Mouse (Mus musculus): ENCODE measurements around the gene Elmsan1. TPM values are rescaled to one million over a fixed set of nuclear protein-coding genes. Genes with fewer than 3 reads are reported as not detected.

The Elmsan1 gene
- polyA plus RNA-seq, 1 experiment = 28.3 TPM

- H3K36me3 ChIP-seq (ENCODE audit: control insufficient read depth, insufficient read depth, low read length, poor library complexity, severe bottlenecking) = peaks cover 35% of the 10 kb centered on the region
- no peaks in the 10 kb centered on the region for H3K27me3 ChIP-seq (ENCODE audit: control insufficient read depth, insufficient read depth, low read length, poor library complexity, severe bottlenecking)
- TF ChIP-seq CTCF (IDR thresholded peaks at IDR 0.05; ENCODE audit: low read depth, low read length) = no peak
- TF ChIP-seq POLR2A (IDR thresholded peaks at IDR 0.05; ENCODE audit: insufficient read depth, low read length) = no peak
- no peak for TF ChIP-seq EP300 (IDR thresholded peaks at IDR 0.05; ENCODE audit: insufficient read depth, low read depth, low read length)
- no peak overlapping the region for H3K27ac ChIP-seq (ENCODE audit: insufficient read depth, low read length)
- H3K4me3 ChIP-seq (ENCODE audit: low read depth, low read length) = no peak overlapping the region
- H3K9ac ChIP-seq (ENCODE audit: low read depth, poor library complexity, severe bottlenecking) = no peak overlapping the region
- H3K9me3 ChIP-seq (replicated peaks; ENCODE audit: control insufficient read depth, insufficient read depth, low read length, poor library complexity, severe bottlenecking) = no peaks in the 10 kb centered on the region
- peaks cover 2% of the 10 kb centered on the region for H3K4me1 ChIP-seq (ENCODE audit: control insufficient read depth, insufficient read depth, low read length)
Measured at GRCm38 (mm10) chr12:84155523-84155871, 63.2 kb downstream of the Elmsan1 start.

DNA sequence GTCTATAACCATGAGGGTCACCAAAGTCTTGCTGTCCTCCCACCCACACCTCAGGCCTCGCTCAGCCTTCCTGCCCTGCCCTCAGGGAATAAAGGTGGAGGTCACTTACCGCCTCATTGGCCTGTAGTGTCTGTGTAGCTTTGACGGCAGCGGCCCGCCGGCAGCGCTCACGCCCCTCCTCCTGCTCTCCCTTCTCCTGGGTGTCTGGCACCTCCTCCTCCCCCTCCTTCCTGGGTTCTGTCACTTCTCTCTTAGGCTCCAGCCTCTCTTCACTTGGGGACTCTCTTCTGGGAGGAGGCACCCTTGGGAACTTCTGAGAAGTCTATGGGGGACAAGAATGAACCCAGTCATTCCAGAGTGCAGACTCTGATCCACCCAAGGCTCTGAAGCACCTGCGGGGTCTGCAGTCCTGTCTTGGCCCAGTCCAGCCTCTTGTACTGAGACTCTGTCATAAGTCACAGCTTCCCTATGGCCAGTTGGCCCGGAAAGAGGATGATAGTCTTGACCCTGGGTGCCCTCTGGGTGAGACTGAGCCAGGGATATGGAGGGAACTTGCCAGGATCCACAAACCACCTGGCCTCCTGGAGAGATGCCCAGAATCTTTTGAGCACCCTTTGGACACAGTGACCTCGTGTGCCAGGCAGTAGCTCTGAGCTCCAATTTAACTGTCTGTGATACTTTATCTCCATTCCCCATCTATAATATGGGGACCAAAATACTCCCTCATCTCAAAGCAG, 63.7 kb downstream of the Elmsan1 start:
- no peak for TF ChIP-seq EP300 (IDR thresholded peaks at IDR 0.05; ENCODE audit: insufficient read depth, low read depth, low read length)
- TF ChIP-seq CTCF (IDR thresholded peaks at IDR 0.05; ENCODE audit: low read depth, low read length) = no peak
- TF ChIP-seq POLR2A (IDR thresholded peaks at IDR 0.05; ENCODE audit: insufficient read depth, low read length) = no peak
- H3K36me3 ChIP-seq (ENCODE audit: control insufficient read depth, insufficient read depth, low read length, poor library complexity, severe bottlenecking) = peaks cover 35% of the 10 kb centered on the region
- H3K4me3 ChIP-seq (ENCODE audit: low read depth, low read length) = no peak overlapping the region

GRCm38 (mm10) chr12:84153414-84153813, 65.3 kb downstream of the Elmsan1 start:
- H3K9ac ChIP-seq (ENCODE audit: low read depth, poor library complexity, severe bottlenecking) = no peak overlapping the region
- H3K4me1 ChIP-seq (ENCODE audit: control insufficient read depth, insufficient read depth, low read length) = peaks cover 2% of the 10 kb centered on the region
- H3K27me3 ChIP-seq (ENCODE audit: control insufficient read depth, insufficient read depth, low read length, poor library complexity, severe bottlenecking) = no peaks in the 10 kb centered on the region
- no peak overlapping the region for H3K4me3 ChIP-seq (ENCODE audit: low read depth, low read length)
- no peaks in the 10 kb centered on the region for H3K9me3 ChIP-seq (replicated peaks; ENCODE audit: control insufficient read depth, insufficient read depth, low read length, poor library complexity, severe bottlenecking)
- TF ChIP-seq CTCF (IDR thresholded peaks at IDR 0.05; ENCODE audit: low read depth, low read length) = no peak
- TF ChIP-seq POLR2A (IDR thresholded peaks at IDR 0.05; ENCODE audit: insufficient read depth, low read length) = no peak
- TF ChIP-seq EP300 (IDR thresholded peaks at IDR 0.05; ENCODE audit: insufficient read depth, low read depth, low read length) = no peak
- H3K36me3 ChIP-seq (ENCODE audit: control insufficient read depth, insufficient read depth, low read length, poor library complexity, severe bottlenecking) = peaks cover 25% of the 10 kb centered on the region
- H3K27ac ChIP-seq (ENCODE audit: insufficient read depth, low read length) = no peak overlapping the region

More for the DNA sequence above, 63.7 kb downstream of the Elmsan1 start:
- no peaks in the 10 kb centered on the region for H3K9me3 ChIP-seq (replicated peaks; ENCODE audit: control insufficient read depth, insufficient read depth, low read length, poor library complexity, severe bottlenecking)
- H3K27me3 ChIP-seq (ENCODE audit: control insufficient read depth, insufficient read depth, low read length, poor library complexity, severe bottlenecking) = no peaks in the 10 kb centered on the region
- H3K9ac ChIP-seq (ENCODE audit: low read depth, poor library complexity, severe bottlenecking) = no peak overlapping the region
- H3K27ac ChIP-seq (ENCODE audit: insufficient read depth, low read length) = no peak overlapping the region
- H3K4me1 ChIP-seq (ENCODE audit: control insufficient read depth, insufficient read depth, low read length) = peaks cover 2% of the 10 kb centered on the region

- Histone ChIP-seq H3K9me3 (replicated peaks; ENCODE audit: control insufficient read depth, insufficient read depth, low read length, poor library complexity, severe bottlenecking) (no peaks in the 10 kb centered on the region), H3K27ac (ENCODE audit: insufficient read depth, low read length) (no peak overlapping the region), H3K4me3 (ENCODE audit: low read depth, low read length) (0 out of 2 replicates have a peak overlapping the region, but pooled peaks have one; percentile 2), H3K4me1 (ENCODE audit: control insufficient read depth, insufficient read depth, low read length) (peaks cover 2% of the 10 kb centered on the region), H3K9ac (ENCODE audit: low read depth, poor library complexity, severe bottlenecking) (no peak overlapping the region), H3K36me3 (ENCODE audit: control insufficient read depth, insufficient read depth, low read length, poor library complexity, severe bottlenecking) (peaks cover 18% of the 10 kb centered on the region), H3K27me3 (ENCODE audit: control insufficient read depth, insufficient read depth, low read length, poor library complexity, severe bottlenecking) (no peaks in the 10 kb centered on the region)
- no peak for TF ChIP-seq EP300 (IDR thresholded peaks at IDR 0.05; ENCODE audit: insufficient read depth, low read depth, low read length)
- no peak for TF ChIP-seq POLR2A (IDR thresholded peaks at IDR 0.05; ENCODE audit: insufficient read depth, low read length)
- TF ChIP-seq CTCF (IDR thresholded peaks at IDR 0.05; ENCODE audit: low read depth, low read length) = no peak
Measured at GRCm38 (mm10) chr12:84152352-84153190, 66.1 kb downstream of the Elmsan1 start.

- H3K9me3 ChIP-seq (replicated peaks; ENCODE audit: control insufficient read depth, insufficient read depth, low read length, poor library complexity, severe bottlenecking) = no peaks in the 10 kb centered on the region
- H3K4me3 ChIP-seq (ENCODE audit: low read depth, low read length) = no peak overlapping the region
- peaks cover 18% of the 10 kb centered on the region for H3K36me3 ChIP-seq (ENCODE audit: control insufficient read depth, insufficient read depth, low read length, poor library complexity, severe bottlenecking)
- peaks cover 2% of the 10 kb centered on the region for H3K4me1 ChIP-seq (ENCODE audit: control insufficient read depth, insufficient read depth, low read length)
- no peak overlapping the region for H3K27ac ChIP-seq (ENCODE audit: insufficient read depth, low read length)
- no peaks in the 10 kb centered on the region for H3K27me3 ChIP-seq (ENCODE audit: control insufficient read depth, insufficient read depth, low read length, poor library complexity, severe bottlenecking)
- TF ChIP-seq EP300 (IDR thresholded peaks at IDR 0.05; ENCODE audit: insufficient read depth, low read depth, low read length) (no peak), CTCF (IDR thresholded peaks at IDR 0.05; ENCODE audit: low read depth, low read length) (no peak), POLR2A (IDR thresholded peaks at IDR 0.05; ENCODE audit: insufficient read depth, low read length) (no peak)
- no peak overlapping the region for H3K9ac ChIP-seq (ENCODE audit: low read depth, poor library complexity, severe bottlenecking)
Measured at GRCm38 (mm10) chr12:84151911-84152310, 66.8 kb downstream of the Elmsan1 start.

DNA sequence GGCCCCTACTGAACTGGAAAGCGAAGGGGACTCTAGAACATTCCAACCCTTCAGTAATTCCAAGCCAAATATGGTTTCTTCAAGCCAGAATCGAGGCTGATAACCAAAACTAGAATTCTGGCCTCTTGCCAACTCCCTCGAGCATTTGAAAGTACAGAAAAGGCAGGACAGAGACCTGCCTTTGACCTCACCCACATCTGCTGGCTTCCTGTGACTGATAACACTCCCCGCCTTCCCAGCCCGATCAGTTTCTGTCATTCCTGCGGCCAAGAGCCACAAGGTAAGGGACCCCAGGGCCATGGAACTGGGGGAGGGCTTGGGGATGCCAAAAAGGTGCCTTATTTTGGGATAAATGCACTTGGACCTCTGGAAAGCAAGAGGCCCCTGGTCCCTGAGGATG, 67.7 kb downstream of the Elmsan1 start:
- no peak overlapping the region for H3K4me3 ChIP-seq (ENCODE audit: low read depth, low read length)
- no peaks in the 10 kb centered on the region for H3K9me3 ChIP-seq (replicated peaks; ENCODE audit: control insufficient read depth, insufficient read depth, low read length, poor library complexity, severe bottlenecking)
- no peaks in the 10 kb centered on the region for H3K27me3 ChIP-seq (ENCODE audit: control insufficient read depth, insufficient read depth, low read length, poor library complexity, severe bottlenecking)
- TF ChIP-seq CTCF (IDR thresholded peaks at IDR 0.05; ENCODE audit: low read depth, low read length) = no peak
- TF ChIP-seq EP300 (IDR thresholded peaks at IDR 0.05; ENCODE audit: insufficient read depth, low read depth, low read length) = no peak
- no peak for TF ChIP-seq POLR2A (IDR thresholded peaks at IDR 0.05; ENCODE audit: insufficient read depth, low read length)
- peaks cover 2% of the 10 kb centered on the region for H3K4me1 ChIP-seq (ENCODE audit: control insufficient read depth, insufficient read depth, low read length)
- no peak overlapping the region for H3K9ac ChIP-seq (ENCODE audit: low read depth, poor library complexity, severe bottlenecking)
- H3K36me3 ChIP-seq (ENCODE audit: control insufficient read depth, insufficient read depth, low read length, poor library complexity, severe bottlenecking) = peaks cover 10% of the 10 kb centered on the region
- no peak overlapping the region for H3K27ac ChIP-seq (ENCODE audit: insufficient read depth, low read length)

Data from ES-Bruce4 (cell line).